Mouse (Mus musculus): ENCODE measurements around the gene Trim69. TPM values are rescaled to one million over a fixed set of nuclear protein-coding genes. Genes with fewer than 3 reads are reported as not detected.

Gene Trim69
- polyA plus RNA-seq, 1 experiment = 122 TPM

DNA sequence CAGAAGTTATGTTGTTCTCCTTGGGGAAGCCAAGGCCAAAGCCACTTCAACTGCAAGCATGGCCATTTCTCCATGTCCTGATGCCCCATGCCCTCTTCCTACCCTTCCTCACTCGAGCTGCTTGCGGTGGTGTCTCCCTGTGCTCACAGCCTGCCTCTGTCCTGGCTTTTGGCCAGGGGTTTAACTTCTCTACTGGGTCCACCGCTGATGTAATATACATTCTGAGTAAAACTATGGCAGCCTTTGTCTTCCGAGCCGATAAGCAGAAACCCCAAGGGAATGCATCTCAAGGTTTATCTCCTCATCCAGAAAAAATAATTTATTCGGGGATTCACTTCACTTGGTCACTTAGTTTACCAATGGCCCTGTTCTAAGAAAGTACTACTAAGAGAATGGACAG is 13.8 kb upstream of the Trim69 start:
- peaks cover 4% of the 10 kb centered on the region for H3K4me1 ChIP-seq (ENCODE audit: control insufficient read depth, insufficient read depth, low read length)
- H3K4me3 ChIP-seq (ENCODE audit: control insufficient read depth, low read depth, low read length) = no peak overlapping the region
- H3K27me3 ChIP-seq (ENCODE audit: control insufficient read depth, insufficient read depth, low read length) = no peaks in the 10 kb centered on the region
- TF ChIP-seq CTCF (IDR thresholded peaks at IDR 0.05; ENCODE audit: control insufficient read depth, insufficient read depth, insufficient replicate concordance, low read depth, low read length) (no peak), POLR2A (IDR thresholded peaks at IDR 0.05; ENCODE audit: control insufficient read depth, low read depth, low read length) (no peak)
- H3K27ac ChIP-seq (ENCODE audit: control insufficient read depth, insufficient read depth, low read depth, low read length) = no peak overlapping the region
- H3K36me3 ChIP-seq (ENCODE audit: control insufficient read depth, insufficient read depth, low read length) = no peaks in the 10 kb centered on the region

DNA sequence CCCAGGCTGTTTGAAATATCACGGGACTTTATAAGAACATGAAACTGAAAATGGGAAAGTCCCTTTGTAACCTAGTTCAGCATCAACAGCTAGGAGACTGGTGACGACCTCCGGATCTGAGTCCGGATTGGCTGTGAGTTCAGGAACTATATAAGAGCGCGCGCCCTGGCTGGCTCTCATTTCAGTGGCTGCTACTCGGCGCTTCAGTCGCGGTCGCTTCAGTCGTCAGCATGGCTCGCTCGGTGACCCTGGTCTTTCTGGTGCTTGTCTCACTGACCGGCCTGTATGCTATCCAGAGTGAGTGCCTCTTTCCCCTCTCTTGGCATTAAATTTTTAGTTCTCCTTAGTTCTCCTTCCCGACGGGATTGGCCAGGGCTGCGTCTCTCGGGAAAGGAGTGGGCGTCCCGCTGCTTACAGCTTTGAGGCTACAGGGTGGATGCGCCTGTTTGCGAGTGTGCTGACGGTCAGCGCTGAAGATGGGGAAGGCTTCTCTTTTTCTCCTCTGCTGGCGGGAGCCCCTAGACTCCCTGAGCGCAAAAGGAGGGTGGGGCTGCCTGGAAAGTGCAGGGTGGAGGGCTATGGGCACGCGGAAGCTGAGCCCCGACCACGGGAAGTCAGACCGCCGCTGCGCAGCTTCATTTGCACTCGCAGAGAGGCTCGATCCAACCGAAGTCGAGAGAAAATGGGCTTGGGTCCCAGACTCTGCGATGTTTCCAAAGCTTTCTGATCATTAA is 12.8 kb upstream of the Trim69 start, which contains the start of gene B2m:
B2m (plus strand) TSS at position 179 of the 734 bp plus-strand sequence.
- no peaks in the 10 kb centered on the region for H3K27me3 ChIP-seq (ENCODE audit: control insufficient read depth, insufficient read depth, low read length)
- peak; percentile 90 for TF ChIP-seq POLR2A (IDR thresholded peaks at IDR 0.05; ENCODE audit: control insufficient read depth, low read depth, low read length)
- TF ChIP-seq CTCF (IDR thresholded peaks at IDR 0.05; ENCODE audit: control insufficient read depth, insufficient read depth, insufficient replicate concordance, low read depth, low read length) = no peak
- H3K27ac ChIP-seq (ENCODE audit: control insufficient read depth, insufficient read depth, low read depth, low read length) = peak within 1 kb of the TSS; percentile 70
- no peaks in the 10 kb centered on the region for H3K36me3 ChIP-seq (ENCODE audit: control insufficient read depth, insufficient read depth, low read length)
- peak within 1 kb of the TSS; percentile 95 for H3K4me3 ChIP-seq (ENCODE audit: control insufficient read depth, low read depth, low read length)
- H3K4me1 ChIP-seq (ENCODE audit: control insufficient read depth, insufficient read depth, low read length) = peaks cover 4% of the 10 kb centered on the region

DNA sequence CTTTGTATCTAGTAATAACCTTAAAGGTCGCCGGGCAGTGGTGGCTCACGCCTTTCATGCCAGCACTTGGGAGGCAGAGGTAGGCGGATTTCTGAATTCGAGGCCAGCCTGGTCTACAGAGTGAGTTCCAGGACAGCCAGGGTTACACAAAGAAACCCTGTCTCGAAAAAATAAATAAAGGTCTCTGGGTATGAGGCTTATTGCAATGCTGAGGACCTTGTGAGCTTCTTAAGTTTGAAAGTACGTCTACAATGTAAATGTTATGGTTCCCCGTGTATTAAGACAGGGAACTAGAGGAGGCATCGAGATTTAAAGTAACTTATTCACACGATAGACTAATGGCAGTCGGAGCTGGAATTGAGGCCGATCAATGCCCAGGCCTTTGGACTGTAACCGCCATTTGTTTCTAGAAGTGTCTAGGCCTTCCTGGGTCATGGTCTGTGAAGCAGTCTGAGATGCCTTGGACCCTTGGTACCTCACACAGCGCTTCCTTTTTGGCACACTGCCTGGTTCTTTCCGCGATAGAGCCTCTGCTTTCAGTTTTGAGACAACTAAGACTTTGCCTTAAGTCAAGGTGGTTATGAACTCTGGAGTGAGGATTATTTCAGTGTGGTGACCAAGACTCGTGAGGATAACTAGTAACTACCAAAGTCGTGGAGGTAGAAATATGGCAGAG is 12.1 kb upstream of the Trim69 start:
- H3K36me3 ChIP-seq (ENCODE audit: control insufficient read depth, insufficient read depth, low read length) = no peaks in the 10 kb centered on the region
- TF ChIP-seq CTCF (IDR thresholded peaks at IDR 0.05; ENCODE audit: control insufficient read depth, insufficient read depth, insufficient replicate concordance, low read depth, low read length) (no peak), POLR2A (IDR thresholded peaks at IDR 0.05; ENCODE audit: control insufficient read depth, low read depth, low read length) (no peak)
- peak overlapping the region; percentile 95 for H3K4me3 ChIP-seq (ENCODE audit: control insufficient read depth, low read depth, low read length)
- no peaks in the 10 kb centered on the region for H3K27me3 ChIP-seq (ENCODE audit: control insufficient read depth, insufficient read depth, low read length)
- H3K4me1 ChIP-seq (ENCODE audit: control insufficient read depth, insufficient read depth, low read length) = peaks cover 4% of the 10 kb centered on the region
- H3K27ac ChIP-seq (ENCODE audit: control insufficient read depth, insufficient read depth, low read depth, low read length) = peak overlapping the region; percentile 70; the same call in 1 of the 2 replicates

DNA sequence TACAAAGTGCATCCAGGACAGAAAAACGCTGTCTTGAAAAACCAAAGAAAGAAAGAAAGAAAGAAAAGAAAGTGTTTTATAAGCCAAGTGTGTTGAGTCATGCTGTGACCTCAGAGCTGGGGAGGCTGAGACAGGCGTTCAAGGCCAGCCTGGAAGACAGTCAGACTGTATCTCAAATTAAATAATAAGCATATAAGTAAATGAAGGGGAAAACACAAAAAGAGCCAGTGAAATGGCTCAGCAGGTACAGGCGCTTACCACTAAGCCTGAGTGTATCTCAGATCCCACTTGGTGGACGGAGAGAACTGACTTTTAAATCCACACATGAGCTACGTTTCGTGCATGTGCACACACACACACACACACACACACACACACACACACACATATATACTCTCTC is 11.2 kb upstream of the Trim69 start:
- H3K36me3 ChIP-seq (ENCODE audit: control insufficient read depth, insufficient read depth, low read length) = no peaks in the 10 kb centered on the region
- H3K4me3 ChIP-seq (ENCODE audit: control insufficient read depth, low read depth, low read length) = no peak overlapping the region
- H3K4me1 ChIP-seq (ENCODE audit: control insufficient read depth, insufficient read depth, low read length) = peaks cover 4% of the 10 kb centered on the region
- no peak overlapping the region for H3K27ac ChIP-seq (ENCODE audit: control insufficient read depth, insufficient read depth, low read depth, low read length)
- no peaks in the 10 kb centered on the region for H3K27me3 ChIP-seq (ENCODE audit: control insufficient read depth, insufficient read depth, low read length)
- TF ChIP-seq POLR2A (IDR thresholded peaks at IDR 0.05; ENCODE audit: control insufficient read depth, low read depth, low read length) = no peak
- TF ChIP-seq CTCF (IDR thresholded peaks at IDR 0.05; ENCODE audit: control insufficient read depth, insufficient read depth, insufficient replicate concordance, low read depth, low read length) = no peak

- TF ChIP-seq POLR2A (IDR thresholded peaks at IDR 0.05; ENCODE audit: control insufficient read depth, low read depth, low read length) = no peak
- no peak for TF ChIP-seq CTCF (IDR thresholded peaks at IDR 0.05; ENCODE audit: control insufficient read depth, insufficient read depth, insufficient replicate concordance, low read depth, low read length)
- no peak overlapping the region for H3K27ac ChIP-seq (ENCODE audit: control insufficient read depth, insufficient read depth, low read depth, low read length)
- no peak overlapping the region for H3K4me3 ChIP-seq (ENCODE audit: control insufficient read depth, low read depth, low read length)
- H3K27me3 ChIP-seq (ENCODE audit: control insufficient read depth, insufficient read depth, low read length) = no peaks in the 10 kb centered on the region
- H3K36me3 ChIP-seq (ENCODE audit: control insufficient read depth, insufficient read depth, low read length) = no peaks in the 10 kb centered on the region
- peaks cover 4% of the 10 kb centered on the region for H3K4me1 ChIP-seq (ENCODE audit: control insufficient read depth, insufficient read depth, low read length)
Measured at GRCm38 (mm10) chr2:122149716-122150115, 10.8 kb upstream of the Trim69 start.

- TF ChIP-seq CTCF (IDR thresholded peaks at IDR 0.05; ENCODE audit: control insufficient read depth, insufficient read depth, insufficient replicate concordance, low read depth, low read length) (no peak), POLR2A (IDR thresholded peaks at IDR 0.05; ENCODE audit: control insufficient read depth, low read depth, low read length) (no peak)
- Histone ChIP-seq H3K36me3 (ENCODE audit: control insufficient read depth, insufficient read depth, low read length) (no peaks in the 10 kb centered on the region), H3K4me1 (ENCODE audit: control insufficient read depth, insufficient read depth, low read length) (peaks cover 4% of the 10 kb centered on the region), H3K4me3 (ENCODE audit: control insufficient read depth, low read depth, low read length) (no peak overlapping the region), H3K27ac (ENCODE audit: control insufficient read depth, insufficient read depth, low read depth, low read length) (no peak overlapping the region), H3K27me3 (ENCODE audit: control insufficient read depth, insufficient read depth, low read length) (no peaks in the 10 kb centered on the region)
Measured at GRCm38 (mm10) chr2:122151221-122151620, 9.3 kb upstream of the Trim69 start.

GRCm38 (mm10) chr2:122152850-122153249 is 7.7 kb upstream of the Trim69 start:
- Histone ChIP-seq H3K27me3 (ENCODE audit: control insufficient read depth, insufficient read depth, low read length) (no peaks in the 10 kb centered on the region), H3K36me3 (ENCODE audit: control insufficient read depth, insufficient read depth, low read length) (no peaks in the 10 kb centered on the region), H3K27ac (ENCODE audit: control insufficient read depth, insufficient read depth, low read depth, low read length) (no peak overlapping the region), H3K4me1 (ENCODE audit: control insufficient read depth, insufficient read depth, low read length) (peaks cover 2% of the 10 kb centered on the region), H3K4me3 (ENCODE audit: control insufficient read depth, low read depth, low read length) (no peak overlapping the region)
- TF ChIP-seq POLR2A (IDR thresholded peaks at IDR 0.05; ENCODE audit: control insufficient read depth, low read depth, low read length) (no peak), CTCF (IDR thresholded peaks at IDR 0.05; ENCODE audit: control insufficient read depth, insufficient read depth, insufficient replicate concordance, low read depth, low read length) (no peak)

Data from testis, adult 2 months (tissue).